Mouse (Mus musculus): ENCODE data around the gene Acot7. TPM values are rescaled to one million over a fixed set of nuclear protein-coding genes. Genes with fewer than 3 reads are reported as not detected.

Acot7 gene
- polyA plus RNA-seq, 1 experiment from 2014 or later, result 168 TPM

DNA sequence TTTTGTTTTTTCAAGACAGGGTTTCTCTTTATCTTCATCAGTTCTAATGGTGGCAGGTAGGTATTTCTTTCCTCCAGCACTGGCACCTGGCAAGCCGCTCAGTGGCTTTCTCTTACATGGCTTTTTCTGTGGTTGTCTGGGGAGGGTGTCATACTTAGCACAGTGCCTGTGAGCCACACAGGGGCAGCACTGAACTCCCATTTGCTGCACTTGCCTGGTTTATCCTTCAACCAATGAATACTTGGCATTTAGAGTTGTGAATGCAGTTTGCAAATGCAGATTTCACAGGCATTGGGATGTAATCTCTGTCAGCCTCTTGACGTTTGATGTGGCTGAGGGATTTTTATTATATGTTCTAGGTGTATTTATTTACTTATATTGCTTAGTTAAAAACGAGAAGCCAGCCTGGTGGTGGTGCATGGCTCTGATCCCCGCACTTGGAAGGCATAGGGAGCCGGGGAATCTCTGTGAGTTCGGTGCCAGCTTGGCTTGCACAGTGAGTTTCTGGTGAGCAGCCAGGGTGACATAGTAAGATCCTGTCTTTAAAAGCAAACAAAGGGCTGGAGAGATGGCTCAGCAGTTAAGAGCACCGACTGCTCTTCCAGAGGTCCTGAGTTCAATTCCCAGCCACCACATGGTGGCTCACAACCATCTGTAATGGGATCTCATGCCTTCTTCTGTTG lies 6.6 kb downstream of the Acot7 start:
- DNase-seq (ENCODE audit: low spot score) (peak; percentile 67), ATAC-seq (peak; percentile 41; the same call in 1 of the 2 replicates)
- H3K9ac ChIP-seq (ENCODE audit: low read length), result no peak overlapping the region
- WGBS, result 51% methylated on average over 7 of the region's 7 CpGs
- 0 out of 2 replicates have a peak, but pooled peaks cover 7% of the 10 kb centered on the region for H3K36me3 ChIP-seq (ENCODE audit: control insufficient read depth, insufficient read depth, low read length)
- H3K4me1 ChIP-seq (ENCODE audit: control insufficient read depth, insufficient read depth, low read length), result peaks cover 19% of the 10 kb centered on the region
- H3K9me3 ChIP-seq (replicated peaks; ENCODE audit: control insufficient read depth, low read length), result no peaks in the 10 kb centered on the region
- H3K4me2 ChIP-seq (ENCODE audit: low read length), result no peak overlapping the region
- no peak overlapping the region for H3K4me3 ChIP-seq (ENCODE audit: low read depth, low read length)
- peak overlapping the region; percentile 76 for H3K27ac ChIP-seq (ENCODE audit: low read depth, low read length)
- no peaks in the 10 kb centered on the region for H3K27me3 ChIP-seq (replicated peaks; ENCODE audit: control insufficient read depth, insufficient read depth, low read length)

DNA sequence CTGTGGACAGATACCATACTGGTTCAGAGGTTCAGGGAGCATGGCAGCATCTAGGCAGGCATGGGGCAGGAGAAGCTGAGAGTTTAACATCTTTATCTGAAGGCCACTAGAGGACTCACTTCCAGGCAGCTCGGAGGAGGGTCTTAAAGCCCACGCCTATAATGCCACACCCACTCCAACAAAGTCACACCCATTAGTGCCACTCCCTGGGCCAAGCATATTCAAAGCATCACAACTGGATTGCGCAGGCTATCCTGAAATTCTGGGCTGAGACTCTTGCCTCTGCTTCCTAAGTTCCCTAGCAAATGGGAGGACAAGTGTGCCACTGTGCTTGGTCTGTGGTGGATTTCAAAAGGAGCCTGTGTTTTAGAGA lies 7.2 kb downstream of the Acot7 start:
- Histone ChIP-seq H3K27ac (ENCODE audit: low read depth, low read length) (peak overlapping the region; percentile 76), H3K9ac (ENCODE audit: low read length) (peak overlapping the region; percentile 56; the same call in 1 of the 2 replicates), H3K9me3 (replicated peaks; ENCODE audit: control insufficient read depth, low read length) (no peaks in the 10 kb centered on the region), H3K4me2 (ENCODE audit: low read length) (peak overlapping the region; percentile 45), H3K27me3 (replicated peaks; ENCODE audit: control insufficient read depth, insufficient read depth, low read length) (no peaks in the 10 kb centered on the region), H3K4me3 (ENCODE audit: low read depth, low read length) (no peak overlapping the region), H3K36me3 (ENCODE audit: control insufficient read depth, insufficient read depth, low read length) (0 out of 2 replicates have a peak, but pooled peaks cover 7% of the 10 kb centered on the region), H3K4me1 (ENCODE audit: control insufficient read depth, insufficient read depth, low read length) (peaks cover 18% of the 10 kb centered on the region)
- ATAC-seq (peak; percentile 60), DNase-seq (ENCODE audit: low spot score) (peak; percentile 61)
- WGBS, result 9% methylated on average over 3 of the region's 3 CpGs

DNA sequence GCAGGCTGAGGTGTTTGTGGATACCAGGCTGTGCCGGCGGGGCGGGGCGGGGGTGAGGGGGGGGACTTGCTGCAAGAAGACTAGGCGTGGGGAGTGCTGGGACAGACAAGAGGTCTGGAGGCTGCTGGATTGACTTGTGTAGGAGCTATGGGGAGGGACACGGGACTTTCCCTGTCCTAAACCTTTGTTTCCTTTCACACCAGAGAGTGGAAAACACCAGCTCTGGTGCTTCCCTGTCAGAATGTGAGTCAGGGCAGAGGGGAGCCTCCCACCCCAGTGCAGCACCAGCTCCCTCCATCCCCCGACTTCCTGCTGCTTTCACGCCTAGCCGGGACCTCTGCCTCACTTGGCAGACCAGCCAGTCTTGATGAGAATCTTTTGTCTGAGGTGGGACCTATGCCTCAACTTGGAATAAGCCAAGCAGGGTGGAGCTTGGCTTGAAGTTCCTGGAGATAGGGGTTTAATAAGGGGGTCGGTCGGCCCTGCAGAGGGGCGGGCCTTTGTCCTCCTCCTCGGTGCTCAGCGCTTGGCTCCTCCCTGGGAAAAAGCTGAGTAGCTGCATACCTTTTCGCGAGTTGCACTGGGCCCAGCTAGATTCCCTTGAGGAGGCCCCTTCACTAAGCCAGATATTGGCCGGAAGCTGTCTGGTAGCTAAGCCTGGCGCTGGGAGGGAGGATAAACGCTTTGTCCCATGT lies 7.7 kb downstream of the Acot7 start:
- 4% methylated on average over 19 of the region's 19 CpGs for WGBS
- peak overlapping the region; percentile 76 for H3K27ac ChIP-seq (ENCODE audit: low read depth, low read length)
- H3K4me3 ChIP-seq (ENCODE audit: low read depth, low read length), result peak overlapping the region; percentile 6; the same call in 1 of the 2 replicates
- H3K9ac ChIP-seq (ENCODE audit: low read length), result peak overlapping the region; percentile 56
- 0 out of 2 replicates have a peak, but pooled peaks cover 4% of the 10 kb centered on the region for H3K36me3 ChIP-seq (ENCODE audit: control insufficient read depth, insufficient read depth, low read length)
- DNase-seq (ENCODE audit: low spot score), result peak; percentile 79
- no peaks in the 10 kb centered on the region for H3K27me3 ChIP-seq (replicated peaks; ENCODE audit: control insufficient read depth, insufficient read depth, low read length)
- no peaks in the 10 kb centered on the region for H3K9me3 ChIP-seq (replicated peaks; ENCODE audit: control insufficient read depth, low read length)
- H3K4me2 ChIP-seq (ENCODE audit: low read length), result peak overlapping the region; percentile 45
- ATAC-seq, result peak; percentile 72
- H3K4me1 ChIP-seq (ENCODE audit: control insufficient read depth, insufficient read depth, low read length), result peaks cover 20% of the 10 kb centered on the region

GRCm38 (mm10) chr4:152186205-152187082 lies 8.5 kb downstream of the Acot7 start:
- no peaks in the 10 kb centered on the region for H3K9me3 ChIP-seq (replicated peaks; ENCODE audit: control insufficient read depth, low read length)
- 0 out of 2 replicates have a peak, but pooled peaks cover 4% of the 10 kb centered on the region for H3K36me3 ChIP-seq (ENCODE audit: control insufficient read depth, insufficient read depth, low read length)
- peak overlapping the region; percentile 76 for H3K27ac ChIP-seq (ENCODE audit: low read depth, low read length)
- peak overlapping the region; percentile 56 for H3K9ac ChIP-seq (ENCODE audit: low read length)
- 35% methylated on average over 14 of the region's 14 CpGs for WGBS
- peak overlapping the region; percentile 45 for H3K4me2 ChIP-seq (ENCODE audit: low read length)
- DNase-seq (ENCODE audit: low spot score), result no peak
- peak overlapping the region; percentile 6; the same call in 1 of the 2 replicates for H3K4me3 ChIP-seq (ENCODE audit: low read depth, low read length)
- no peak for ATAC-seq
- H3K27me3 ChIP-seq (replicated peaks; ENCODE audit: control insufficient read depth, insufficient read depth, low read length), result no peaks in the 10 kb centered on the region
- peaks cover 22% of the 10 kb centered on the region for H3K4me1 ChIP-seq (ENCODE audit: control insufficient read depth, insufficient read depth, low read length)

DNA sequence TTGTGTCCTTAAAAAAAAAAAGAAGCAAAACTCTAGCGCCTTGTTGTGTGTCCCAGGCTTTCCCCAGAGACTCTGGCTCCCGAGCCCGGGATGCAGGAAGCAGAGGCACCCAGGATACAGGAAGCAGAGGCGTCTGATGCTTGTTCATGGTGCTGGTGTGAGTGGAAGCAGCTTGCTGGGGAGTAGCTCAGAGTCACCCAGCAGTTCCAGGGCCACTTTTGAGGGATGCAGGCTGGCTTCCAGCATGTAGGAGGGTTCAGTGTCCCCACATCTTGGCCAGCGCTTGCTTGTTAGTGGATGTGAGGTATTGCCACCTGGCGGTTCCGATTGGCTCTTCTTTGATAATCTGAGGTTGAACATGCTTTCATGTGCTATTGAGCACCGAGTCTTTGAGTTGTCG lies 9.2 kb downstream of the Acot7 start:
- H3K4me2 ChIP-seq (ENCODE audit: low read length), result no peak overlapping the region
- DNase-seq (ENCODE audit: low spot score) (no peak), ATAC-seq (no peak)
- no peak overlapping the region for H3K27ac ChIP-seq (ENCODE audit: low read depth, low read length)
- 0 out of 2 replicates have a peak, but pooled peaks cover 4% of the 10 kb centered on the region for H3K36me3 ChIP-seq (ENCODE audit: control insufficient read depth, insufficient read depth, low read length)
- no peaks in the 10 kb centered on the region for H3K9me3 ChIP-seq (replicated peaks; ENCODE audit: control insufficient read depth, low read length)
- H3K27me3 ChIP-seq (replicated peaks; ENCODE audit: control insufficient read depth, insufficient read depth, low read length), result no peaks in the 10 kb centered on the region
- WGBS, result 91% methylated on average over 9 of the region's 9 CpGs
- peaks cover 22% of the 10 kb centered on the region for H3K4me1 ChIP-seq (ENCODE audit: control insufficient read depth, insufficient read depth, low read length)
- no peak overlapping the region for H3K4me3 ChIP-seq (ENCODE audit: low read depth, low read length)
- no peak overlapping the region for H3K9ac ChIP-seq (ENCODE audit: low read length)

DNA sequence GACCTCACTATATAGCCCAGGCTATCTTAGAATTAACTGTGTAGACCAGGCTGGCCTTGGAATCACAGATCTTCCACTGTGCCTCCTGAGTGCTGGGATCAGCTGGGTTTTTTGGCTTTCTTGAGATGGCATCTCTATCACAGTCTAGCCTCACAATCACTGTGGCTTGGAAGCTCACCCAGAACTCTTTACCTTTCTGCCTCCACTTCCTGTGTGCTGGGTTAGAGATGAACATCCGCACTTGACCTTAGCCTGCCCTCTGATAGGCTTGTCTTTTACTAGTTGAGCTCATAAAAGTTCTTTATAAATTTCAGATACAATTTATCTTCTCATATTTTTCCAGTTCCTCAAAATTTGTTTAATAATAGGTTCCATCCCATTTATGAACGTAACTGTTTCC lies 10.7 kb downstream of the Acot7 start:
- no peaks in the 10 kb centered on the region for H3K27me3 ChIP-seq (replicated peaks; ENCODE audit: control insufficient read depth, insufficient read depth, low read length)
- H3K36me3 ChIP-seq (ENCODE audit: control insufficient read depth, insufficient read depth, low read length), result 0 out of 2 replicates have a peak, but pooled peaks cover 1% of the 10 kb centered on the region
- no peaks in the 10 kb centered on the region for H3K9me3 ChIP-seq (replicated peaks; ENCODE audit: control insufficient read depth, low read length)
- WGBS, result 98% methylated on average over 2 of the region's 2 CpGs
- H3K27ac ChIP-seq (ENCODE audit: low read depth, low read length), result no peak overlapping the region
- no peak for DNase-seq (ENCODE audit: low spot score)
- ATAC-seq, result no peak
- peaks cover 32% of the 10 kb centered on the region for H3K4me1 ChIP-seq (ENCODE audit: control insufficient read depth, insufficient read depth, low read length)
- no peak overlapping the region for H3K4me2 ChIP-seq (ENCODE audit: low read length)
- no peak overlapping the region for H3K4me3 ChIP-seq (ENCODE audit: low read depth, low read length)
- no peak overlapping the region for H3K9ac ChIP-seq (ENCODE audit: low read length)

GRCm38 (mm10) chr4:152189071-152189470 lies 11.1 kb downstream of the Acot7 start:
- Histone ChIP-seq H3K9me3 (replicated peaks; ENCODE audit: control insufficient read depth, low read length) (no peaks in the 10 kb centered on the region), H3K4me1 (ENCODE audit: control insufficient read depth, insufficient read depth, low read length) (peaks cover 32% of the 10 kb centered on the region), H3K9ac (ENCODE audit: low read length) (no peak overlapping the region), H3K27me3 (replicated peaks; ENCODE audit: control insufficient read depth, insufficient read depth, low read length) (no peaks in the 10 kb centered on the region), H3K36me3 (ENCODE audit: control insufficient read depth, insufficient read depth, low read length) (no peaks in the 10 kb centered on the region), H3K4me3 (ENCODE audit: low read depth, low read length) (no peak overlapping the region), H3K4me2 (ENCODE audit: low read length) (no peak overlapping the region), H3K27ac (ENCODE audit: low read depth, low read length) (no peak overlapping the region)
- ATAC-seq, result no peak
- no peak for DNase-seq (ENCODE audit: low spot score)
- 90% methylated on average over 6 of the region's 6 CpGs for WGBS

GRCm38 (mm10) chr4:152189691-152190090 lies 11.8 kb downstream of the Acot7 start:
- no peaks in the 10 kb centered on the region for H3K9me3 ChIP-seq (replicated peaks; ENCODE audit: control insufficient read depth, low read length)
- no peak overlapping the region for H3K9ac ChIP-seq (ENCODE audit: low read length)
- no peak overlapping the region for H3K4me3 ChIP-seq (ENCODE audit: low read depth, low read length)
- peaks cover 32% of the 10 kb centered on the region for H3K4me1 ChIP-seq (ENCODE audit: control insufficient read depth, insufficient read depth, low read length)
- no peaks in the 10 kb centered on the region for H3K36me3 ChIP-seq (ENCODE audit: control insufficient read depth, insufficient read depth, low read length)
- H3K27me3 ChIP-seq (replicated peaks; ENCODE audit: control insufficient read depth, insufficient read depth, low read length), result no peaks in the 10 kb centered on the region
- no peak overlapping the region for H3K27ac ChIP-seq (ENCODE audit: low read depth, low read length)
- 92% methylated on average over 4 of the region's 4 CpGs for WGBS
- ATAC-seq, result no peak
- no peak for DNase-seq (ENCODE audit: low spot score)
- no peak overlapping the region for H3K4me2 ChIP-seq (ENCODE audit: low read length)
